Mouse (Mus musculus): Measurements from ENCODE around the gene Igfbp6.

DNA sequence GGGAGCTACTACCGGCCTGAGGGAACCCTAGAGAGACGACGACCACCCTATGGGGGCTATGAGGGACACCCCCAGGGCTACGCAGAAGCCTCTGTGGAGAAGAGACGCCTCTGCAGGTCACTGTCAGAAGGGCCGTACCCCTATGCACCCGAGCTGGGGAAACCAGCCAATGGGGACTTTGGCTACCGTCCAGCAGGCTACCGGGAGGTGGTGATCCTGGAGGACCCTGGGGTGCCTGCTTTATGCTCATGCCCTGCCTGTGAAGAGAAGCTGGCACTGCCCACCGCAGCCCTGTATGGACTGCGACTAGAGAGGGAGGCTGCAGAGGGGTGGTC is 32.7 kb upstream of the Igfbp6 start:
- TF ChIP-seq CTCF (IDR thresholded peaks at IDR 0.05; ENCODE audit: low read depth) (no peak), EP300 (IDR thresholded peaks at IDR 0.05; ENCODE audit: low read depth) (no peak)

Measured in liver, embryonic 14.5 days (tissue).